Mouse (Mus musculus): ENCODE measurements around the gene Myo3b.
"Not testable (repeated sequence)": the region's sequence is repeated elsewhere in the genome, so short reads cannot be mapped to it uniquely, and the experiment has no call there.

Gene Myo3b

DNA sequence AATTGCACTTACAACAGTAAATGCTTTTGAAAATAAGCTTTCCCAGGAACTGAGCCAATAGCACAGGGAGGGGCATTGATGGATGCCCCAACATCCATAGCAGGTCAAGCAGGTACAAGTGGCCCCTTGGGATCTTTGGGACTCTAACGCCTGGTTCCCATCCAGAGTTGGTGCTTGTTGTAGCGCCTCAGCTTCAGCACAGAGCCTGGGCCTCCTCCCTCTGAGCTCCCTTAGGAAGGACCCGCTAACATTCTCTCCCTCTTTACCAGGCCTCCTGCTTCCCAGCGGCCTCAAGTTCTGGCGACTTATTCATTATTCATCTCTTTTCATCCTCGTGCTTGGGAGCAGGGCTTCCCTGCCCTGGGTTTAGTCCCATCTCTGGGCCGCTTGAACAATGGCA lies at the start of gene Myo3b:
Gene Myo3b, plus strand, starts transcription at position 375 of the 400 bp plus-strand sequence.
- DNase-seq (ENCODE audit: low read depth in 1 of 2, low spot score in 2 of 2): no peak

DNA sequence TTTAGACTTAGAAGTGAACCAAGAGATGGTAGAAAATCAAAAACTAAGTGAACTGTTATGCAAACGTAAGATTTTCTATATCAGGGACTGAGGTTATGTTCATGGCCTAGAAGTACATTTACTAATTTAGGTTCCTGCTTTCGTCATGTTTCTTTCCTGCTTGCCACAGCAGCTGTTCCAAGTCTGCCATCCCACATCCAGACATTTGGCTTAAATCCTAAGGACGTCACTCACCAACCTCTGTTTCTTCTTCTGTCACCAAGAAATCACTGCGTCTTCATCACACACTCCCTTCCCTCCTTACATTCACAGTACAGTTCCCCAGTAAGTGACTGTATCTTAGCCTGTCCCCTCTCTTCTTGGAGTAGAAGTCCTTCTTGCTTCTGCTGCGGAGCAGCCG lies 49.7 kb upstream of the Myo3b start:
- DNase-seq (ENCODE audit: low read depth in 1 of 2, low spot score in 2 of 2): no peak

GRCm38 (mm10) chr2:69990647-69991046 lies 48.3 kb upstream of the Myo3b start:
- DNase-seq (ENCODE audit: low read depth in 1 of 2, low spot score in 2 of 2): no peak

GRCm38 (mm10) chr2:69994082-69994736 lies 44.7 kb upstream of the Myo3b start:
- DNase-seq (ENCODE audit: low read depth in 1 of 2, low spot score in 2 of 2): not testable (repeated sequence)

- no peak for DNase-seq (ENCODE audit: low read depth in 1 of 2, low spot score in 2 of 2)
These were observed 44.1 kb upstream of the Myo3b start for GRCm38 (mm10) chr2:69994779-69995178.

GRCm38 (mm10) chr2:69999097-69999770 lies 39.7 kb upstream of the Myo3b start:
- DNase-seq (ENCODE audit: low read depth in 1 of 2, low spot score in 2 of 2): no peak

- no peak for DNase-seq (ENCODE audit: low read depth in 1 of 2, low spot score in 2 of 2)
These were observed 38.6 kb upstream of the Myo3b start for GRCm38 (mm10) chr2:70000316-70000715.

GRCm38 (mm10) chr2:70006492-70006891 lies 32.4 kb upstream of the Myo3b start:
- no peak for DNase-seq (ENCODE audit: low read depth in 1 of 2, low spot score in 2 of 2)

DNA sequence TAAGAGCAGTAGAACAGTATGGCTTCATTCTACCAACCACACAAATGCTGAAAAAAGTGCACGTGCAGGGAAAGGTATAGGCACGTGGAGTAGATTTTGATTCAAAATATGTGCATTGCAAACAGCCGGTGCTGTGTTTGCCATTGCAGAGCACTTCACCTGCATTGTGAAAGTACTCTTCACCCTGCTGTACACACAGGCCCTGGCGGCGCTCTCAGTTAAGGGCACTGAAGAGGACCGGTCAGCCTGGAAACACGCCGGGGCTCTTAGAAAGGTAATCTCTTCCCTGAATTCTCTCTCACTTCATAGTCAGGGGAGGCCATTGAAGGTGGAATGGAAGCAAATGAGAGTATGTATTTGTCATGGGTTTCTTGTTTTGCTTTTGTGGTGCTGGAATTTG lies 26.0 kb upstream of the Myo3b start:
- no peak for DNase-seq (ENCODE audit: low read depth in 1 of 2, low spot score in 2 of 2)

DNA sequence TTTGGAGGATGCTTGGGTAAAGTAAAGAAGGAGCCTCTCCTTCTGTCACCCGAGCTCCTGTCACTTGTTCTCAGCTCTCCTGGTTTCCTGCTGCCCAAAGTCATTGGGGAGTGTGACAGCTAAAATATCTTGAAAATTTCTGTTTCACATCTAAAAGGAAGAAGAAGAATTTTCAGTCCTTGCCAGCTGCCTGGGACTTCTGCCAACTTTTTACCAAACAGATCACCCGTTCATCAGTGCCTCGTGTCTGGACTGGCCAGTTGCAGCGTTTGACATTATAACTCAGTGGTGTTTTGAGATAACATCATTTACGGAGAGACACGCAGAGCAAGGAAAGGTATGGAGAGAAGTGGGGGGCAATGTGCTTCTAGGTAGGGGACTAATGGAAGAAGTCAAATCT lies 20.7 kb upstream of the Myo3b start:
- no peak for DNase-seq (ENCODE audit: low read depth in 1 of 2, low spot score in 2 of 2)

DNA sequence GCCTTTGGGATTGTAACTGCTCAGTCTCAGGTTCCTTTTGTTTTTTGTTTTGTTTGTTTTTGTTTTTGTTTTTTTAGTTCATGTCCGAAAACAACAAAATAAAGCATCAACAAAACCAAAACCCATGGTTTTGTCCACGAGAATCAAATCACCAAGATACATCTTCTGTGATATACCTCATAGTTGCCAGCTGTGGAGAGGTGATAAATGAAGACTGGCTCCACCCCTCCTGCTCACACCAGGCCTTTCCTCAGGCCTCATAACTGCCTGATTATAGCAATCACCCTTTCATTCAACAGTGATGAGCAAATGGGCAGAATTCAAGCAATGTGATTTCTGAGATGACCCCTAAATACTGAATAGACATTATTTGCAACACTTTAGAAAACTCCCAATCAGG lies 14.5 kb upstream of the Myo3b start:
- DNase-seq (ENCODE audit: low read depth in 1 of 2, low spot score in 2 of 2): no peak

GRCm38 (mm10) chr2:70025711-70026110 lies 13.2 kb upstream of the Myo3b start:
- DNase-seq (ENCODE audit: low read depth in 1 of 2, low spot score in 2 of 2): no peak

GRCm38 (mm10) chr2:70031472-70031871 lies 7.5 kb upstream of the Myo3b start:
- DNase-seq (ENCODE audit: low read depth in 1 of 2, low spot score in 2 of 2): no peak

GRCm38 (mm10) chr2:70034895-70035294 lies 4.0 kb upstream of the Myo3b start:
- no peak for DNase-seq (ENCODE audit: low read depth in 1 of 2, low spot score in 2 of 2)

- no peak for DNase-seq (ENCODE audit: low read depth in 1 of 2, low spot score in 2 of 2)
These were observed 3.6 kb upstream of the Myo3b start for GRCm38 (mm10) chr2:70035358-70035757.

GRCm38 (mm10) chr2:70037221-70037620 lies 1.7 kb upstream of the Myo3b start:
- no peak for DNase-seq (ENCODE audit: low read depth in 1 of 2, low spot score in 2 of 2)

- DNase-seq (ENCODE audit: low read depth in 1 of 2, low spot score in 2 of 2): no peak
These were observed 5.5 kb downstream of the Myo3b start for GRCm38 (mm10) chr2:70044466-70044865.

- no peak for DNase-seq (ENCODE audit: low read depth in 1 of 2, low spot score in 2 of 2)
These were observed 8.9 kb downstream of the Myo3b start for GRCm38 (mm10) chr2:70047868-70048267.

DNA sequence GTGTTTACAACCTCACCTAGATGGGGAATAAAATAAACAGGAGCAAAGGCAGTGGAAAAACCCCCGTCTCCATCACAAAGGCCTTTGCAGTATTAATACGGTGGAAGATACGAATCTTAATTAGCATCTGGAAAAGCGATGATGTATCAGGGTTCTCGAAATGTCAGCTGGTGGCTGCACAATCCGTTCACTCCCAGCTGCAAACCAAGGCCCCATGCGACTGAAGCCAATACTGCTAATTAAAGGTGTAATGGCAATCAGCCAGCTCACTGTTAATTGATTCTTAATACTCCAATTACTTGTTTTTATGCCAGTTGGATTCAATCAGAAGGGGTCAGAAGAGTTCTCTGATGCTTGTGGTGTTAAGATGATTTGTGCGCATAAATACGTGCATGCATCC lies 14.9 kb downstream of the Myo3b start:
- no peak for DNase-seq (ENCODE audit: low read depth in 1 of 2, low spot score in 2 of 2)

- no peak for DNase-seq (ENCODE audit: low read depth in 1 of 2, low spot score in 2 of 2)
These were observed 19.3 kb downstream of the Myo3b start for GRCm38 (mm10) chr2:70058201-70058600.

GRCm38 (mm10) chr2:70060359-70061345 lies 21.7 kb downstream of the Myo3b start:
- no peak for DNase-seq (ENCODE audit: low read depth in 1 of 2, low spot score in 2 of 2)

- no peak for DNase-seq (ENCODE audit: low read depth in 1 of 2, low spot score in 2 of 2)
These were observed 26.2 kb downstream of the Myo3b start for GRCm38 (mm10) chr2:70065116-70065515.

Measured in monocyte, adult 2 months (primary cell).